Mouse (Mus musculus) liver, embryonic 15.5 days (tissue): ENCODE data around the gene Krt18. TPM values are rescaled to one million over a fixed set of nuclear protein-coding genes. Genes with fewer than 3 reads are reported as not detected.

Experiments
- ATAC-seq: fragments of 200-750 bp; cut with Nextera tagmentation; 2 replicates; pipeline ENCODE4 v1.8.0; 2017; ENCODE audit warnings: moderate number of reproducible peaks, mild to moderate bottlenecking, moderate library complexity; ENCODE audit not compliant: insufficient read depth
- H3K27ac ChIP-seq: fragments of 300-500 bp; sonication (generic); replicated peaks from 2 replicates; pipeline ENCODE4 v1.5.1; 2015; ENCODE audit warnings: mild to moderate bottlenecking, inconsistent platforms
- H3K27me3 ChIP-seq: fragments of 300-500 bp; sonication (generic); 2 replicates; pipeline ENCODE4 v1.6.1; 2015; ENCODE audit warnings: mild to moderate bottlenecking, inconsistent platforms
- H3K36me3 ChIP-seq: fragments of 300-500 bp; sonication (generic); replicated peaks from 2 replicates; pipeline ENCODE4 v1.6.1; 2015; ENCODE audit warnings: moderate library complexity, mild to moderate bottlenecking, inconsistent platforms
- H3K4me1 ChIP-seq: fragments of 300-500 bp; sonication (generic); replicated peaks from 2 replicates; pipeline ENCODE4 v1.6.1; 2015; ENCODE audit warnings: inconsistent platforms
- H3K4me2 ChIP-seq: fragments of 300-500 bp; sonication (generic); 2 replicates; pipeline ENCODE4 v1.6.1; 2015; ENCODE audit warnings: moderate library complexity, mild to moderate bottlenecking, inconsistent platforms
- H3K4me3 ChIP-seq: fragments of 300-500 bp; sonication (generic); replicated peaks from 2 replicates; pipeline ENCODE4 v1.5.1; 2015; ENCODE audit warnings: mild to moderate bottlenecking, inconsistent platforms
- H3K9ac ChIP-seq: fragments of 300-500 bp; sonication (generic); 2 replicates; pipeline ENCODE4 v1.6.1; 2015; ENCODE audit warnings: moderate library complexity, mild to moderate bottlenecking, inconsistent platforms
- H3K9me3 ChIP-seq: fragments of 300-500 bp; sonication (generic); replicated peaks from 2 replicates; pipeline ENCODE4 v1.6.1; 2016; ENCODE audit warnings: inconsistent platforms
- WGBS: fragments of 180-500 bp; shearing (Covaris S2); methylation state at CpG from one replicate; pipeline ENCODE4 v1.1.7; 2015; ENCODE audit warnings: mixed read lengths; ENCODE audit not compliant: insufficient replicate concordance; 5-methylcytosine and 5-hydroxymethylcytosine counted together
- polyA plus RNA-seq: library from polyadenylated mRNA; unstranded; fragments of >200 nt; fragmentation: Nextera tagmentation; extraction: Ambion mirVana; gene quantifications from 2 replicates; pipeline ENCODE4 v1.2.1, GENCODE M21; 2015

The Krt18 gene
- polyA plus RNA-seq, 1 experiment from 2014 or later = 107 TPM

DNA sequence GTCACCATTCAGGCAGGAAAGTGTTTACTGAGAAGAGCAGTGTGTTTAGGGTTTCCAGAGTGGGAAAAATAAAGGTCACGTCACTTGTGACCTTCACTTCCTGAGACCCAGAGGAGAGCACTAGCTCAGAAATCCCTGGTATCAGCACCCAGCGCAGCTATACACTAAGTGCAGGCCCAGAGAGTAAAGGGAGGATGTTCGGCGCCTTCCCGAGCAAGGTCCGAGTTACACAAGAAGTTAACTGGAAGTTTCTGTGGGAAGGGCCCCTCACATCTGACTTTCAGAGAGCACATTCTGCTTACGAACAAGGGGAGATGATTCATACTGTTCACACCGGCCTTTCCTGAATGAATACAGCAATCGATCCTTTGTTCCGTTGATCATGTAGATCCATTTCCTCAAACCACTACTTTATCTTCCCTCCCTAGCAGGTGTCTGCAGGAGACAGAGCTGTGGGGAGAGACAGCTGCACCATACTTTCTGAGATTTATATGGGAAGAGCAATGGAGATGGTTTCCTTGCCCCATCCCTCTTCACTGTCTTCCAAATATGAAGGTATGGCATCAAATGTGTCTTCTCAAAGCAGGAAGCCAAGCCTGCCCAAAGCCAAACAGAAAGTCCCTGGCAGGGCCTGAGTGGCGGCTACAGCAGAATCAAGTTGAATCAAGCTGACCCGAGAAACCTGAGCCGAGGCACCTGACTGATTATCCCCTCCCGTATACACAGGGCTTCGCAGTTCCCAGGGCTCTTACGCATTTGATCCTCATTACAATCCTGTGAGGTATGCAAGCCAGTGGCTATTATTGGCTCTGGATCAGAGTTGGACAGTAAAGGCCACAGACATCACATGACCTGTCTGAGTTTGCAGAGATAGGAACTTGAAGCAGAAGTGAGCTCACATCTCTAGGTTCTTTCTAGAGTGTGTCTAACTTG, 6.4 kb downstream of the Krt18 start:
- Histone ChIP-seq H3K9me3 (no peaks in the 10 kb centered on the region), H3K9ac (no peak overlapping the region), H3K4me1 (no peaks in the 10 kb centered on the region; the same call in 1 of the 2 replicates), H3K27me3 (no peaks in the 10 kb centered on the region), H3K4me2 (no peak overlapping the region), H3K36me3 (no peaks in the 10 kb centered on the region; the same call in 1 of the 2 replicates), H3K4me3 (no peak overlapping the region), H3K27ac (no peak overlapping the region)
- WGBS = 58% methylated on average over 16 of the region's 16 CpGs
- no peak for ATAC-seq

DNA sequence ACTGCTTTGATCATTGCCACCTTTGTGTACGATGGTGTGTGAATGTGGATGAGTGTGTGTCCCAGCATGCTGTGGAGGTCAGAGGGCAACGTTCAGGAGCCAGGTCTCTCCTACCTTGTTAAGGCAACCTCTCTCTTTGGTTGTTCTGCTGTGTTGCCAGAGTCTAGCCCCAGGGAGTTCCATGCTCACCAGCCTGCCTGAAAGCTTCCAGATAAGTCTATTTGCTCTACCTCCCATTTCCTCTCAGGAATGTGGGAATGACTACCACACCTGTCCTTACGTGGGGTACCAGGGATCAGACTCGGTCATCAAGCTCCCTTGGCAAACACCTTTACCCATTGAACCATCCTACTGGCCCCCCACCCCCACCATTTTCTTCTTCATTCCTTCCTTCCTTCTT, 12.3 kb downstream of the Krt18 start:
- no peaks in the 10 kb centered on the region for H3K4me1 ChIP-seq
- H3K9ac ChIP-seq = no peak overlapping the region
- no peak for ATAC-seq
- H3K4me3 ChIP-seq = no peak overlapping the region
- no peak overlapping the region for H3K4me2 ChIP-seq
- no peaks in the 10 kb centered on the region for H3K9me3 ChIP-seq
- WGBS = 59% methylated on average over 4 of the region's 4 CpGs
- H3K36me3 ChIP-seq = no peaks in the 10 kb centered on the region
- H3K27ac ChIP-seq = no peak overlapping the region
- 0 out of 2 replicates have a peak, but pooled peaks cover 8% of the 10 kb centered on the region for H3K27me3 ChIP-seq

DNA sequence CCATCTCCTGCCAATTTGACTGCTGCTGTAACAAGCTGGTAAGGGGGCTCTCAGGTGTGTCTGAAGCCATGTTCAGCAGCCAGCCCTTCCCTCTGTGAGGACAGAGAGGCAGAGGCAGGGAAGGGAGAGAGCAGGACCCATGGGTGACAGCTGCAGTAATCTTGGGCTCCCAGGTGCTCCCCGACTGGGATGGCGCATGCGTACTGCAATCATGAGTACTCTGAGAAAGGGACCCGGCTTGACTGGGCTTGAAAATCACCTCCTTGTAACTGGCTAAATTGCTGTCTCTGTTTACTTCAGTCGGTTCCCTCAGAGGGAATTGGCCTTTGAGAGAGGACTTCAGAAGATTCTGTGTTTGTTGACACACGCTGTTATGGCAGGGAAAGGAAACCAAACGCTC, 14.0 kb downstream of the Krt18 start:
- Histone ChIP-seq H3K27me3 (0 out of 2 replicates have a peak, but pooled peaks cover 8% of the 10 kb centered on the region), H3K4me2 (no peak overlapping the region), H3K4me1 (no peaks in the 10 kb centered on the region), H3K36me3 (no peaks in the 10 kb centered on the region), H3K9ac (no peak overlapping the region), H3K27ac (no peak overlapping the region), H3K9me3 (no peaks in the 10 kb centered on the region), H3K4me3 (no peak overlapping the region)
- 26% methylated on average over 7 of the region's 7 CpGs for WGBS
- no peak for ATAC-seq

DNA sequence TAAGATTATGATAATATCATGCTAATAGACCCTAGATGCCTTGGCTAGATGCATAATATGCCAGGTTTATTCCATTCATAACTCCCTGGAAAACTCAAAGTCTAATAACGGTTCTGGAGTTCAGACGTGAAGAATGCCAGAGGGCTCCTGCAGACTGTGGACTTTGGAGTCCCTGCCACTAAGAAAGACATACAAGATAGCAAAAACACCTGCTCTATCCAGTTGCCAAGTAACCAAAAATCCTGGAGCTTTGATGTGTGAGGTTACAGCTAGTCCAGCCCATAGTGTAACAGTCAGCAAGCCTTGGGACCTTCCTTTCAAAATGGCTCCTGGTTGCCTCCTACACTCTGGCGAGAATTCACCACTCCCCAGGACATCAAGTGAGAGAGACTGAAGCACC, 16.8 kb downstream of the Krt18 start:
- Histone ChIP-seq H3K27me3 (0 out of 2 replicates have a peak, but pooled peaks cover 8% of the 10 kb centered on the region), H3K4me3 (no peak overlapping the region), H3K4me1 (no peaks in the 10 kb centered on the region), H3K9ac (no peak overlapping the region), H3K4me2 (no peak overlapping the region), H3K9me3 (no peaks in the 10 kb centered on the region), H3K36me3 (no peaks in the 10 kb centered on the region), H3K27ac (no peak overlapping the region)
- ATAC-seq = no peak
- 63% methylated on average over 3 of the region's 3 CpGs for WGBS

DNA sequence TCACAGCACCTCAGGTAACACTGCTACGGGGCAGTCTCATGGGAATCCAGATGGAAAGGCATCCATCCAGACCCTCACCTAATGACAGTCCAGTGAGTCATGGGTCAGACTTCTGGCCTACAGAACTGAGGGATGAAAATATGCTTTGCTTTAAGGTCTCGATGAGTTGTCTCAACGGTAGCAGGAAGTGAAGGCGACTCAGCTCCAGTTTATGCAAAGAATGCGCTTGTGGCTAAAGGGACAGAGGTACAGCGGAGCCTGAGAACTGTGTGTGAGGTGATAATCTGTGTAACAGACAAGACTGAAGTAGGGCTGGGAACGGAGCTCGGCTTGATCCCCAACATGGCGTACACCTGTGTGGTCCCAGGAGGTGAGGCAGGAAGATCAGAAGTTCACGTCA, 17.7 kb downstream of the Krt18 start:
- H3K36me3 ChIP-seq = no peaks in the 10 kb centered on the region
- H3K4me3 ChIP-seq = no peak overlapping the region
- no peak overlapping the region for H3K27ac ChIP-seq
- no peaks in the 10 kb centered on the region for H3K9me3 ChIP-seq
- ATAC-seq = no peak
- 0 out of 2 replicates have a peak, but pooled peaks cover 9% of the 10 kb centered on the region for H3K27me3 ChIP-seq
- H3K9ac ChIP-seq = no peak overlapping the region
- H3K4me2 ChIP-seq = no peak overlapping the region
- 59% methylated on average over 10 of the region's 10 CpGs for WGBS
- H3K4me1 ChIP-seq = no peaks in the 10 kb centered on the region

DNA sequence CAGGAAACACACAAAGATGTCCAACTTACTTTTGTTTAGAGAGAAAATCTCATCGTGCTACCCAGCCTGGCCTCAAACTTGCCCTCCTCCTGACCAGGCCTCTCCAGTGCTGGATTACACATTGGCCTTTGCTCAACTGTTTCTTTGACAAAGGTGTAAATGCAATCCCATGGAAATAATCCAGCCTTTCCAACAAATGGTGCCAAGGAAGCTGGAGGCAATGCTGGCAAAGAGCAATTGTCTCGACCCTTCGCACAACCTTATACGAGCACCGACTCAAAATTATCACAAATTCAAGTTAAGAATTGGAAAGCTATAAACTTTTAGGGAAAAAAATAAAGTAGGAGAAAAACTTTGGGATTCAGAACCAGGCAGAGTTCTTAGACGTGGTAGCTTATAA, 20.0 kb downstream of the Krt18 start:
- peaks cover 24% of the 10 kb centered on the region for H3K27me3 ChIP-seq
- 75% methylated on average over 6 of the region's 6 CpGs for WGBS
- H3K36me3 ChIP-seq = no peaks in the 10 kb centered on the region
- no peak overlapping the region for H3K9ac ChIP-seq
- no peaks in the 10 kb centered on the region for H3K4me1 ChIP-seq
- H3K27ac ChIP-seq = no peak overlapping the region
- no peak overlapping the region for H3K4me3 ChIP-seq
- H3K9me3 ChIP-seq = no peaks in the 10 kb centered on the region
- no peak overlapping the region for H3K4me2 ChIP-seq
- ATAC-seq = no peak

DNA sequence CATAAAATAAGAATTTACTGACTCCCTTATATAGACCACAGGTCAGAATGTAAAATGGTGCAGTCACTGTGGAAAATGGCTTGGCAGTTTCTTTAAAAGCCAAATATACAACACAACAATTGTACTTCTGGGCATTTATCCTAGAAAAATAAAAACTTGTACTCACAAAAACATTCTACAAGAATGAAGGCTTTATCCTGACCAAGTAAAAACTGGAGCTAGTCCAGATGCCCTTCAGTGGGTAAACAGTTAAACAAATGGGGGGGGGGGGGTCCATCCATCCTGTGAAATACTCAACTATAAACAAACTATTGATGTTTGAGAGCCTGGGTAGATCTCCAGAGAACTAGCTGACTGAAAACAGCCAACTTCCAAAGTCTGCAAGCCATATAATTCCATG, 21.9 kb downstream of the Krt18 start:
- Histone ChIP-seq H3K36me3 (no peaks in the 10 kb centered on the region), H3K4me2 (no peak overlapping the region), H3K9me3 (no peaks in the 10 kb centered on the region), H3K27ac (no peak overlapping the region), H3K27me3 (peaks cover 25% of the 10 kb centered on the region), H3K4me3 (no peak overlapping the region), H3K9ac (no peak overlapping the region), H3K4me1 (no peaks in the 10 kb centered on the region)
- no peak for ATAC-seq

DNA sequence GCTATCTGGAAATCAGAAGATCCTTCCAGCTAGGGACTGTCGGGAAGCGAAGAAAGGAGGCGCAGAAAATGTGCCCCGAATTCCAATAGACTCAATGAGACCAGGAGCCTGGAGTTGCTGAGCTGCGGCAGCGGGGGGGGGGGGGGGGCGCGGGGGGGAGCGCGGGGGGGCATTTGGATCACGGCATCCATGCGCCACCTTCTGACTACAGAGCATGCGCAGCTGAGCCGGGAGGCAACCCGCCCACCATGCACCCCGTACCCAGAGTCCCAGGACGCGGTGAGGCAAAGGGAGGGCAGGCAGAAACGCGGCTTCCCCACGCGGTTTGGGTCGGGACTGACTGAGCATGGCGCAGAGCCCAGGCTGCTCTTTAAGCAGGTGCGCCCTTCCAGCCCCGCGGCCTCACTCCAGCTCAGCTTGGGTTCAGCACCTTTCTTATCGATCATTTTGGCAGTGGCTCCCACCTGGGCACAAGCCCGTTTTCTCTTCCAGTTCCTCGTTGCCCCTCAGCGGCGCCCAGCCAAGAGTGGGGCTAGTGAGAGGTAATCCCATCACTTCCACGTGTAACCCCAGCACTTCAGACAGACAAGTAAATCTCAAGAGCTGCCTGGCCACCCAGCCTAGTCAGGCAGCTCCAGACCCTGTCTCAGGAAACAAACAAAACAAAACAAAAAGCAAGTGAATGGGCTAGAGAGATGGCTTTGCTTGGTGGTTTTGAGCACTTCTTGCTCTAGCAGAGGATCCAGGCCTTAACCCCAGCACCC, 24.1 kb downstream of the Krt18 start:
- peak overlapping the region; percentile 46 for H3K4me3 ChIP-seq

DNA sequence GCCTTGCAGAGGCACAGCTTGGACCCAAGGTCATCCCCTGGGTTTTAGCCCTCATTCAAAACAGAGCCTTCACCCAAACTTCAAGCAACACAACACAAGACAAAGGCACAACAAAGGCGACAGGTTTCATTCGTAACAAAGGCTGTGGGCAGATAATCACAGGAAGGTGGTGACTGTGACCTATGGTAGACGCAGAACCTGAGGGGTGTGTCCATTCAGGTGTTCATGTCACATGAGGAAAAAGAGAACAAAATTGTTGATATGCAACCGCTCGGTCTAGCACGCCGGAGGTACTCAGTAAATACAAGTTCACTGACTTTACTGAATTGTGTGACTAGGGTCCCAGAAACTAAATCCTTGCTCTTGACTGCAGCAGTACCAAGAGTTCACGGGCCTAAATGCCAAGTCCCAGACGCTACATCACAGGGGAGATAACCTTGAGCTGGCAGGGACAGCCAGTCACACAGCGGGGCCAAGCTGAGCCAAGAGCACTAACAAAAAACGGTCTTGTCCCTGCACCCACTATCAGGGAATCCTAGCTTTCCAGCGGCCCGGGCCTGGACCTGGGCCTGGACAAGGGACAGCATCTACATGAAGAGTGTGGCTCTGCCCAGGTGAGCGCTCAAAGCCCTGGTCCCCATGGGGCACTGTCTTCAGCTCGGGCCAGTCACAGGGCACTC, 28.7 kb downstream of the Krt18 start:
- Histone ChIP-seq H3K4me1 (no peaks in the 10 kb centered on the region), H3K9ac (no peak overlapping the region), H3K36me3 (no peaks in the 10 kb centered on the region), H3K27me3 (peaks cover 15% of the 10 kb centered on the region), H3K4me2 (no peak overlapping the region), H3K4me3 (no peak overlapping the region), H3K27ac (no peak overlapping the region), H3K9me3 (no peaks in the 10 kb centered on the region)
- 68% methylated on average over 15 of the region's 15 CpGs for WGBS
- no peak for ATAC-seq

More for the DNA sequence above, 24.1 kb downstream of the Krt18 start:
- Histone ChIP-seq H3K27ac (no peak overlapping the region), H3K27me3 (peaks cover 25% of the 10 kb centered on the region), H3K4me1 (no peaks in the 10 kb centered on the region), H3K36me3 (no peaks in the 10 kb centered on the region), H3K9me3 (no peaks in the 10 kb centered on the region), H3K4me2 (peak overlapping the region; percentile 62), H3K9ac (0 out of 2 replicates have a peak overlapping the region, but pooled peaks have one; percentile 25)
- under 1% methylated on average over 33 of the region's 33 CpGs for WGBS
- ATAC-seq = peak; percentile 22

DNA sequence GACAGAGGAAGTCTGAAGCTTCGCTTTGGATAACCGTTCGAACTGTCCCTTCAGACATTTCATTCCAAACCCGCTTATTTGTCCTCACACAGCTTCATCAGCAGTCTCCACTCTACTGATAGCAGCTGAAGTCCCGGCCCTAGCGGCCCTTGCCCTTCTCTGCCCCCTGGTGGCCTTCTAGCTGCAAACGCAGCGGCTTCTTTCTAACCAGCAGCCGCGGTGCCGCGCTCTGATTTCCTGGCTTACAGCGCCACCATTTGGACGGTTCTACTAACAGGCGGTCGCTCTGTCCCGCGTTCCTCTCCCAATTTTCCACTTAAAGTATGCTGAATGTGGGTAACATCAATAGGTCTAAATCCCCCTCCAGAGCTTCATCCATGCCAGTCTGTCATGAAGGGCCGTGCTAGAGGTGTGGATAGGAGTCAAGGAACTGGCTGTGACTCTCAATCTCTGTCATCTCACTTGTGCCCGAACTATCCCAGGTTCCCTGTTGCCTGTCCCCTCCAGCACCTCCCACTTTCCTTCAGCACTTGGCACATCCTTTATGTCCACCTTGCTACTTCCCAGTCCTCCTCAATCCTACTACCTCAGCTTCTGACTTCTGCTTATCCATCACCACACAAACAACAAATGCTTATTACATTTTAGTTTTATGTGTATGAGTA, 37.8 kb downstream of the Krt18 start:
- Histone ChIP-seq H3K4me2 (no peak overlapping the region), H3K27ac (no peak overlapping the region), H3K36me3 (no peaks in the 10 kb centered on the region), H3K9ac (no peak overlapping the region), H3K9me3 (no peaks in the 10 kb centered on the region), H3K4me3 (no peak overlapping the region), H3K27me3 (peaks cover 30% of the 10 kb centered on the region), H3K4me1 (peaks cover 12% of the 10 kb centered on the region)
- ATAC-seq = 0 out of 2 replicates have a peak, but pooled peaks have one; percentile 49
- WGBS = 4% methylated on average over 20 of the region's 20 CpGs
